Comparison of ENCODE assay signal across 8 mouse cellular contexts in genomic region chr11:69900471-69901405, GRCm38 (mm10). TPM values are rescaled to one million over a fixed set of nuclear protein-coding genes. Genes with fewer than 3 reads are reported as not detected.
DNase-seq lines count a peak whose midpoint lies in the region; ATAC-seq and TF ChIP-seq lines count a peak whose summit lies in the region.

Gene 2810408A11Rik, minus strand, starts transcription at chr11:69900987.
Gene Neurl4, plus strand, starts transcription at chr11:69901072.

- ATAC-seq in forebrain, embryonic 13.5 days: peak; percentile 95
- ATAC-seq in liver, postnatal 0 days: peak; percentile 84
- ATAC-seq in neural tube, embryonic 14.5 days (ENCODE audit: low read depth): peak; percentile 95

- H3K36me3 ChIP-seq in ES-Bruce4 (ENCODE audit: control insufficient read depth, insufficient read depth, low read length, poor library complexity, severe bottlenecking): peaks cover 12% of the 10 kb centered on the region; the same call in 1 of the 2 replicates
- peaks cover 27% of the 10 kb centered on the region for H3K36me3 ChIP-seq in forebrain, embryonic 13.5 days (ENCODE audit: poor library complexity, severe bottlenecking)
- peaks cover 14% of the 10 kb centered on the region for H3K36me3 ChIP-seq in liver, postnatal 0 days (replicated peaks; ENCODE audit: insufficient read depth, low read length)
- H3K36me3 ChIP-seq in neural tube, embryonic 14.5 days (ENCODE audit: control insufficient read depth, insufficient read depth, low read length): peaks cover 17% of the 10 kb centered on the region

- no peak; the same call in 1 of the 2 replicates for TF ChIP-seq EP300 in ES-Bruce4 (IDR thresholded peaks at IDR 0.05; ENCODE audit: insufficient read depth, low read depth, low read length)
- TF ChIP-seq EP300 in liver, postnatal 0 days (IDR thresholded peaks at IDR 0.05; ENCODE audit: low read depth): peak; percentile 50; the same call in 1 of the 2 replicates

- peak within 1 kb of the TSS; percentile 84 for H3K9ac ChIP-seq in ES-Bruce4 (ENCODE audit: low read depth, poor library complexity, severe bottlenecking)
- H3K9ac ChIP-seq in forebrain, embryonic 13.5 days: peak within 1 kb of the TSS; percentile 97
- H3K9ac ChIP-seq in liver, postnatal 0 days (replicated peaks): peak within 1 kb of the TSS; percentile 87
- peak within 1 kb of the TSS; percentile 96 for H3K9ac ChIP-seq in neural tube, embryonic 14.5 days (replicated peaks; ENCODE audit: low read depth, low read length)

- H3K27me3 ChIP-seq in ES-Bruce4 (ENCODE audit: control insufficient read depth, insufficient read depth, low read length, poor library complexity, severe bottlenecking): no peaks in the 10 kb centered on the region
- no peaks in the 10 kb centered on the region for H3K27me3 ChIP-seq in forebrain, embryonic 13.5 days
- H3K27me3 ChIP-seq in liver, postnatal 0 days (ENCODE audit: insufficient read depth, low read length): 0 out of 2 replicates have a peak, but pooled peaks cover 7% of the 10 kb centered on the region
- no peaks in the 10 kb centered on the region for H3K27me3 ChIP-seq in neural tube, embryonic 14.5 days (ENCODE audit: control insufficient read depth, insufficient read depth, low read length)

- H3K4me2 ChIP-seq in forebrain, embryonic 13.5 days: peak within 1 kb of the TSS; percentile 95
- H3K4me2 ChIP-seq in liver, postnatal 0 days (ENCODE audit: low read depth, low read length): peak within 1 kb of the TSS; percentile 99
- H3K4me2 ChIP-seq in neural tube, embryonic 14.5 days (ENCODE audit: low read depth, low read length): peak within 1 kb of the TSS; percentile 88

- TF ChIP-seq POLR2A in ES-Bruce4 (IDR thresholded peaks at IDR 0.05; ENCODE audit: insufficient read depth, low read length): no peak

- no peaks in the 10 kb centered on the region for H3K9me3 ChIP-seq in ES-Bruce4 (replicated peaks; ENCODE audit: control insufficient read depth, insufficient read depth, low read length, poor library complexity, severe bottlenecking)
- no peaks in the 10 kb centered on the region for H3K9me3 ChIP-seq in forebrain, embryonic 13.5 days (replicated peaks)
- no peaks in the 10 kb centered on the region for H3K9me3 ChIP-seq in liver, postnatal 0 days (ENCODE audit: low read length)
- H3K9me3 ChIP-seq in neural tube, embryonic 14.5 days (ENCODE audit: control insufficient read depth, low read length): no peaks in the 10 kb centered on the region

- H3K27ac ChIP-seq in ES-Bruce4 (ENCODE audit: insufficient read depth, low read length): peak within 1 kb of the TSS; percentile 92
- peak within 1 kb of the TSS; percentile 96 for H3K27ac ChIP-seq in forebrain, embryonic 13.5 days
- peak within 1 kb of the TSS; percentile 99 for H3K27ac ChIP-seq in liver, postnatal 0 days (ENCODE audit: low read depth)
- H3K27ac ChIP-seq in neural tube, embryonic 14.5 days (ENCODE audit: low read depth, low read length): peak within 1 kb of the TSS; percentile 97

- H3K4me3 ChIP-seq in ES-Bruce4 (ENCODE audit: low read depth, low read length): peak within 1 kb of the TSS; percentile 92
- peak within 1 kb of the TSS; percentile 89 for H3K4me3 ChIP-seq in forebrain, embryonic 13.5 days
- peak within 1 kb of the TSS; percentile 93 for H3K4me3 ChIP-seq in liver, postnatal 0 days (ENCODE audit: low read depth, low read length)
- H3K4me3 ChIP-seq in neural tube, embryonic 14.5 days (ENCODE audit: low read depth, low read length): peak within 1 kb of the TSS; percentile 80

- intact Hi-C loops in heart, postnatal 10 days (cut with DNase I): loop anchor here (2.0 kb wide), 1 partner anchor 16 kb away; no protein-coding TSS in a partner anchor

- H3K4me1 ChIP-seq in ES-Bruce4 (ENCODE audit: control insufficient read depth, insufficient read depth, low read length): no peaks in the 10 kb centered on the region
- peaks cover 32% of the 10 kb centered on the region for H3K4me1 ChIP-seq in forebrain, embryonic 13.5 days
- H3K4me1 ChIP-seq in liver, postnatal 0 days (ENCODE audit: insufficient read depth): peaks cover 24% of the 10 kb centered on the region
- peaks cover 23% of the 10 kb centered on the region for H3K4me1 ChIP-seq in neural tube, embryonic 14.5 days (ENCODE audit: control insufficient read depth, insufficient read depth, low read length)

- WGBS in forebrain, embryonic 13.5 days: under 1% methylated on average over 38 of the region's 38 CpGs
- WGBS in large intestine, adult 2 months: under 1% methylated on average over 38 of the region's 38 CpGs
- WGBS in liver, postnatal 0 days (ENCODE audit: insufficient replicate concordance): under 1% methylated on average over 38 of the region's 38 CpGs
- WGBS in neural tube, embryonic 14.5 days: under 1% methylated on average over 38 of the region's 38 CpGs

- TF ChIP-seq CTCF in ES-Bruce4 (IDR thresholded peaks at IDR 0.05; ENCODE audit: low read depth, low read length): no peak
- no peak for TF ChIP-seq CTCF in liver, postnatal 0 days (IDR thresholded peaks at IDR 0.05; ENCODE audit: low read depth)

- DNase-seq in c-Kit-positive CD71-positive TER-119-positive erythroid progenitor cells, embryonic 14.5 days (ENCODE audit: low spot score): peak; percentile 95
- peak; percentile 93 to 95 for DNase-seq in heart, postnatal 10 days
- peak; percentile 98 for DNase-seq in large intestine, adult 2 months (ENCODE audit: low read depth, low spot score)
- DNase-seq in liver, postnatal 0 days: peak; percentile 89
- peak; percentile 84 for DNase-seq in testis, postnatal 10 days (ENCODE audit: low spot score)

RNA-seq across cellular contexts. Expression of gene 2810408A11Rik, which starts in this region (rescaled TPM):
- polyA plus RNA-seq in ES-Bruce4 (2011; ENCODE audit: insufficient read depth, insufficient read length, low read depth, missing spikeins): 11.6 and 13.1 TPM in 2 replicates
- polyA plus RNA-seq in forebrain, embryonic 13.5 days (2015; fragmentation: Nextera tagmentation; extraction: Ambion mirVana): 19.1 and 20.3 TPM in 2 replicates
- total RNA-seq in heart, postnatal 10 days (2021): 1 to 10 TPM; 2.1 to 2.7 TPM
- 3.0 and 3.8 TPM in 2 replicates for polyA plus RNA-seq in large intestine, adult 2 months (2012; rRNA removed)
- polyA plus RNA-seq in liver, postnatal 0 days (2015; fragmentation: Nextera tagmentation; extraction: Ambion mirVana): 0.90 and 1.2 TPM in 2 replicates
- 7.1 and 7.8 TPM in 2 replicates for polyA plus RNA-seq in neural tube, embryonic 14.5 days (2014; fragmentation: Nextera tagmentation; extraction: Ambion mirVana)

RNA-seq across cellular contexts. Expression of gene Neurl4, which starts in this region (rescaled TPM):
- polyA plus RNA-seq in ES-Bruce4 (2011; ENCODE audit: insufficient read depth, insufficient read length, low read depth, missing spikeins): 27.9 and 32.4 TPM in 2 replicates
- 15.5 and 20.2 TPM in 2 replicates for polyA plus RNA-seq in forebrain, embryonic 13.5 days (2015; fragmentation: Nextera tagmentation; extraction: Ambion mirVana)
- 10 to 100 TPM; 39.2 to 39.9 TPM for total RNA-seq in heart, postnatal 10 days (2021)
- polyA plus RNA-seq in large intestine, adult 2 months (2012; rRNA removed): 24.4 and 36.7 TPM in 2 replicates
- 1.0 and 1.4 TPM in 2 replicates for polyA plus RNA-seq in liver, postnatal 0 days (2015; fragmentation: Nextera tagmentation; extraction: Ambion mirVana)
- 26.2 and 27.8 TPM in 2 replicates for polyA plus RNA-seq in neural tube, embryonic 14.5 days (2014; fragmentation: Nextera tagmentation; extraction: Ambion mirVana)

Comparison
In these comparisons a context has a peak if more than half of its experiments do, and no peak if none do; other contexts are left out.
1. Peak in every context shown above with its lines: DNase-seq, ATAC-seq, H3K4me3 ChIP-seq and H3K27ac ChIP-seq.